Mouse (Mus musculus) frontal cortex, adult (tissue): ENCODE measurements around the gene Gm20547.

ENCODE experiments used
- ATAC-seq: cut with Nextera tagmentation; 2 replicates; pipeline ENCODE4 v1.9.2; 2017; ENCODE audit warnings: mild to moderate bottlenecking, moderate library complexity, mixed read lengths; ENCODE audit not compliant: low TSS enrichment

Gm20547 gene

GRCm38 (mm10) chr17:34896366-34896765 is 14.5 kb upstream of the Gm20547 start:
- ATAC-seq: no peak

GRCm38 (mm10) chr17:34895724-34896123 is 13.9 kb upstream of the Gm20547 start:
- no peak for ATAC-seq

DNA sequence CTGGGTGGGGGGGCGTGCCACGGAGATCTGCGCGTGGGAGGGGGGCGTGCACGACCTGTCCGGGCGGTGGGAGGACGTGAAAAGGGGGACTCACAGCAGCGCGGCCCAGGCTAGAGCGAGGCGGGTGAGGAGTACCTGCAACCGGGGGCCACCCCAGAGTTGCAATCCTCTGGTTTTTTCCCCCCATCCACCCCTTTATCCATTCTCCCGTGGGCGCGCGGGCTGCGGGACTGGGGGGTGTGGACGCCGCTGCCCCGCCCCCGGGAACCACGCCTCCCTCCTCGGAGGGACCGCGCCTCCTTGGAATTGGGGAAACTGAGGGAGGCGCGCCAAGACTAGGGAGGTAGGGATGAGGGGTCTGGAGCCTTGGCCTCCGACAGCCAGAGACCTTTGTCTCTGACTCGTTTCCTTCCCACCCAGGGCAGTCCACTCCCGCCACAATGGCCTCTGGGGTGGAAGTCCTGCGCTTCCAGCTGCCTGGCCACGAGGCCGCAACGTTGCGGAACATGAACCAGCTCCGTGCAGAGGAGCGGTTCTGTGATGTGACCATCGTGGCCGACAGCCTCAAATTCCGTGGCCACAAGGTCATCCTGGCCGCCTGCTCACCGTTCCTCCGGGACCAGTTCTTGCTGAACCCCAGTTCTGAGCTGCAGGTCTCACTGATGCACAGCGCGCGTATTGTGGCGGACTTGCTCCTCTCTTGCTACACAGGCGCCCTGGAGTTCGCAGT is 13.1 kb upstream of the Gm20547 start:
- ATAC-seq: no peak

GRCm38 (mm10) chr17:34894074-34894597 is 12.3 kb upstream of the Gm20547 start:
- ATAC-seq: peak; percentile 55

DNA sequence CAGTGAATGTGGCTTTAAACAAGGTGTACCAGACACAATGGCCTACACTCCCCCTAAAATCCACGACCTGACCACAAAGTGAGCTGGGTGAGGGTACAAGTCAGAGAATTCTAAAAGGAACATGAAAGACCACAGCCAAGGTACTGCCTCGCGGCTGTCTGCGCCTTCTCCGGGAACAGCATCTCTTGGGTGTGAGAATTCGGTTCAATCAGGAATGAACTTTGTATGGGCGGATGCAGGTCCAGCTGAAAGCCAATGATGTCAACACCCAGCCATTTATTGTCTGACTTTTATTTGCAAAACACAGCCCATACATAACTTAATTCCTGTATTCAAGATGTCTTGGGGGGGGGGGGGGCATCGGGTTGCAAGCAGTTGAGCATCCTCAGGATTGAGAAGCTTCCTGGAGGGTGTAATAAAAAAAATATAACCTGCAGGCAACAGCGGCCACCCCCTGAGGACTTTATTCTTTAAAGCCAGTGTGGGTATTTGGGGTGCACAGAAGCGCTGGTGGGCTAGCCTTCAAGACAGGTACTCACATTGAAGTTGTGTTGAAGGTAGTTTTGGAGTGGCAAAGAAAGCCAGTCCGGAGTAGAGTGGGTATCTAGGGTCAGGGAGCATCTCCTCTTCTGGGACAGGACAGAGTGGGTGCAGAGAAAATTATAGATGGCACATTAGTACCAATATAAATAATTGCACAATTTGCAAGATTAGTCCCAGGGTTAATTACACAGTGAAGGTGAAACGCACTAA is 11.4 kb upstream of the Gm20547 start:
- no peak for ATAC-seq

- no peak for ATAC-seq
Measured at GRCm38 (mm10) chr17:34891377-34891776, 9.5 kb upstream of the Gm20547 start.

- ATAC-seq: no peak
Measured at GRCm38 (mm10) chr17:34890074-34890743, 8.4 kb upstream of the Gm20547 start.

GRCm38 (mm10) chr17:34887942-34888341 is 6.1 kb upstream of the Gm20547 start:
- no peak for ATAC-seq

DNA sequence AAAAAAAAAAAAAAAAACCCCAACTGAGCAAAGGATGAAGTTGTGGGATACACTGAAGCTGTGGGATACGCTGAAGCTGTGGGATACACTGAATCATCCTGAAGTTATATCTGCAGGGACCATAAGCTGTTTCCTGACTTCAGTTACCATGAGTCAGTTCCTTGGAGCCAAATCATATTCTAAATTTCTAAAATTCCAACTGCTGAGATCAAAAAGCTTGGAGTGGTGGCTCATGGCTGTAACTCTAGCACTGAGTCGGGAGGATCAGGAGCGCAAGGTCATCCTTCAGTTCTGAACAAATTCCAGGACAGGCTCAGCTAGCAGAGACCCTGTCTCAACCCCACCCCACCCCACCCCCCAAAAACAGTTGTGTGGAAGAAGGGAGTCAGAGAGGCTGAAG is 3.8 kb upstream of the Gm20547 start:
- ATAC-seq: no peak

GRCm38 (mm10) chr17:34884704-34885103 is 2.9 kb upstream of the Gm20547 start:
- ATAC-seq: no peak

- ATAC-seq: no peak
Measured at GRCm38 (mm10) chr17:34883332-34883731, 1.5 kb upstream of the Gm20547 start.

- ATAC-seq: no peak
Measured at GRCm38 (mm10) chr17:34881166-34881565, 676 bp downstream of the Gm20547 start.

DNA sequence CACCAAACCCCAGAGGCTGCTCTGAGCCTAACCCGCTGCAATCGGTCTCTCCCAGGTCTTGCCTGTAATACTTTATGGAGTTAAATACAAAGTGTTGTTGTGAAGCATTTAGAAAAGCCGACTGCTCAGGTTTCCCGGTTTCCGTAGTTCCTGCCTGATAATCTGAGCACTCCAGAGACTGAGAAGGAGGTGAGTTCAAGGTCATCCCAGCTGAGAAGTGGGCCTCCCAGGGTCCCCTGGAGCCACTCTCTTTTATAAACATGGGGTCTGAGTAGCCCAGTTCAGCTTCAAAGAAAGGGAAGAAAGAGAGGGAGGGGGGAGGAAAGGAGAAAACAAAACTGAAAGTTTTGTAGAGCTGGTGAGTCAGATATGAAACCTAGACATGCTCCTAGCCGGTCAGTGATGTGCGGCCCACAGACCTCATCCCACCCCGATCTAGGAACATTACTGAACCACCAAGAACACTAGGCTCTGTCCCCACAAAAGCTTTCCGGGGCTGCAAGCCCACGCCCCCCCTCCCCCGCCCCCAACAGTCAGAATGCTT is 2.4 kb downstream of the Gm20547 start, which contains the start of gene Zbtb12:
TSS of gene Zbtb12 (plus strand) at position 148 of the 544 bp plus-strand sequence.
- no peak for ATAC-seq

GRCm38 (mm10) chr17:34874321-34874720 is 7.5 kb downstream of the Gm20547 start:
- ATAC-seq: no peak

DNA sequence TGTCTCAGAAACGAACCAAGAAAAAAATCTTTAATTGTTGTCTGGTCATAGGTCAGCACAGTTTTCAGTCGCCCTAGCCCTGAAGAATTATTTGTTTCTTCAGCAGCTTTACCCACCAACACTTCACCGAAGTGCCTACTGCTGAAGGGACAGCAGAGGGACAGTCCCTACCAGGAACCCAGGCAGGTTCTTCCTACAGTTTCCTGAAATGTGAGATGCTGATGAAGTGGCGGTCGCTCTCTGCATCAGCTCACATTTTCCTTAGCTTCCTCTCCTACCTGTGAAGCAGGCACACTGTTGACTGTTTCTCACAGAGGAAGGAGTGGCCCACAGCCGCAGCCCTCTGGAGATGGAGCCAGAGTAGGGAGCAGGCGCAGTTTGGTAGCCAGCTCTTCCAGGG is 15.9 kb downstream of the Gm20547 start:
- no peak for ATAC-seq

DNA sequence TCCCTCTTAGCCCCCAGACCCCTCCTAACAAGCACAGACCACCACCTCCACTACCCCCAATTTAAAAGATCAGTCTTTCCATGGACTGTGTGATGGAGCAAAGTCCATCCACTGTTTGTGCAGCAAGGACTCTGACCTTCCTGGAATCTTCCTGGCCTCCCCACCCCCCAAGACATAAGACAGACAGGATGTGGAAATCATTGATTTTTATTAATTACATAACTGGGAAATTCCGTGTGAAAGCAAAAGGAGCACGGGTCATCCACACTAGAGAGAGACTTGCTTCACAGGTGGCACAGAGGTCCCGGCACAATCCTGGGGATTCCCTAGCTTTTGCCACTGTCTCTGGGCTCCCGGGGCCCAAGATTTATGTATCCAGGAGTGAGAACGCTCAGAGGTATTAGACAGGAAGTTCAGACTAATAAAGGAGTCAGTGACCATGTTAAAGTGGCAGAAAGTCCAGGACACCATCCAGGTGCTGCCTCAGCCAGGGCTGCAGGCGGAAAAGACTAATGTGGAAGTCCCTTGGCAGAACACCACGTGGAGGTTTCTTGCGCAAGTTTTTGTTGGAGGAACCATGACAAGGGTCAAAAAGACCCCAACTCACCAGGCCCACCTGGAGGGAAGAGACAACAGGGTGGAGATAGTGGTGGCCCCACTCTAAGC is 19.3 kb downstream of the Gm20547 start, which contains the start of gene Cfb:
TSS of gene Cfb (minus strand) at position 103 of the 666 bp plus-strand sequence.
- ATAC-seq: no peak

DNA sequence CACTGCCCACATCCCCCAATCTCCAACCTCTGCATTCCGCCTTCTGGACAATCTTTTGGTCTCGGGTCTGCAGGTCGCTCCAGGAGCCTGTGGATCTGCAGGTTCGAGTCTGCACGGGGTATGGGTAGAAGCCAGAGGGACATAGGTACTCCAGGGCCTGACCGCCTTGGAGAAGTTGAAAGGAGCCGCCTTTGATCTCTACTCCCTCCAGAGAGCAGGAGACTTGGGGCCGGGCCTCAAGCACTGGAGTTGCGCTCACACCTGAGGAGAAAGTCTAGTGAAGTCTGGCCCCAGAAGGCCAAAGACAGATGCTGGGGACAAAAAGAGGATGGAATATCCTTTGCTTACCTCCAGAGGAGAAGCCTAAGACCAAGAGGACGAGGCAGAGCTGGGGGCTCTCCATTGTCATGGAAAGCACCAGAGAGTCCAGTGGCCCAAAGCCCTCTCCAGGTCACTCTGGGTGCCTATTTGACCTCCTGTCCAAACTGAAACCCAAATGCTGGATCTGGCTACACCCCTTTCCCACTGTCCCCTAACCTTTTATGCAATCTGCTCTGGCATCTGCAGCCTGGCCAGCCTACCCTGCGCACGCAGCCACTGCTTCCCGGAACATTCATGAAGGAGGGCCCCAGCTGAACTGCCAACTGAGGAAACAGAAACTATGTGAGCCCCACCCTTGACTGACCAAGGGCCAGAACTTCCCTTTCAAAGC is 20.0 kb downstream of the Gm20547 start:
- no peak for ATAC-seq

- ATAC-seq: no peak
Measured at GRCm38 (mm10) chr17:34860514-34860913, 21.3 kb downstream of the Gm20547 start.

- no peak for ATAC-seq
Measured at GRCm38 (mm10) chr17:34858670-34859069, 23.2 kb downstream of the Gm20547 start.

- no peak for ATAC-seq
Measured at GRCm38 (mm10) chr17:34855825-34856224, 26.0 kb downstream of the Gm20547 start.

GRCm38 (mm10) chr17:34854761-34855160 is 27.1 kb downstream of the Gm20547 start:
- ATAC-seq: no peak
